Mouse (Mus musculus) G1E (cell line): ENCODE data around the gene Trappc6a. TPM values are rescaled to one million over a fixed set of nuclear protein-coding genes. Genes with fewer than 3 reads are reported as not detected.

Experiments used
- ATAC-seq: 2 replicates; pipeline ENCODE4 v1.8.0; 2016; ENCODE audit warnings: mild to moderate bottlenecking; ENCODE audit not compliant: insufficient number of reproducible peaks, poor library complexity, low FRiP score, severe bottlenecking; ENCODE audit errors: extremely low read depth
- DNase-seq: peaks from one replicate; pipeline ENCODE4 v3.0.0; 2012; ENCODE audit warnings: low spot score
- H3K27me3 ChIP-seq: 2 replicates; pipeline ENCODE4 v1.6.1; 2012; ENCODE audit warnings: mild to moderate bottlenecking, low read length, inconsistent platforms; ENCODE audit not compliant: insufficient read depth
- H3K36me3 ChIP-seq: replicated peaks from 2 replicates; pipeline ENCODE3; 2012; ENCODE audit warnings: mild to moderate bottlenecking, inconsistent platforms
- H3K4me1 ChIP-seq: 2 replicates; pipeline ENCODE4 v1.6.1; 2012; ENCODE audit warnings: low read depth, low read length, inconsistent platforms, mixed read lengths; ENCODE audit not compliant: insufficient read depth
- H3K4me3 ChIP-seq: 2 replicates; pipeline ENCODE4 v1.5.1; 2012; ENCODE audit warnings: low read depth, mild to moderate bottlenecking, inconsistent platforms, low read length, moderate library complexity, mixed read lengths
- H3K9me3 ChIP-seq: replicated peaks from 2 replicates; pipeline ENCODE4 v1.6.1; 2012; ENCODE audit warnings: inconsistent platforms
- CTCF ChIP-seq: IDR thresholded peaks from 2 replicates; pipeline ENCODE4 v1.5.1; 2012; ENCODE audit warnings: low read depth, low read length, inconsistent platforms, mixed read lengths
- GATA1 ChIP-seq: IDR thresholded peaks from 2 replicates; pipeline ENCODE4 v1.6.1; 2012; ENCODE audit warnings: borderline replicate concordance, low read length, inconsistent platforms, mixed read lengths
- GATA2 ChIP-seq: IDR thresholded peaks from 2 replicates; pipeline ENCODE4 v1.6.1; 2012; ENCODE audit warnings: low read depth, low read length, inconsistent platforms, borderline replicate concordance
- POLR2AphosphoS5 ChIP-seq: IDR thresholded peaks from 2 replicates; pipeline ENCODE4 v1.6.1; 2012; ENCODE audit warnings: low read depth, low read length, inconsistent platforms; ENCODE audit not compliant: insufficient replicate concordance
- TAL1 ChIP-seq: conservative IDR thresholded peaks from 2 replicates; pipeline ENCODE4 v1.6.1; 2012; ENCODE audit warnings: low read depth, low read length, inconsistent platforms, mixed read lengths
- polyA plus RNA-seq: library from polyadenylated mRNA; stranded (reverse); fragments of >175 nt; gene quantifications from 2 replicates; pipeline ENCODE4 v1.2.3, GENCODE M21; 2012
- total RNA-seq, 2 experiments: library from RNA; stranded (forward) in 1 of 2; stranded (reverse) in 1 of 2; fragments of 200-1000 nt in 1 of 2; fragments of >200 nt in 1 of 2; fragmentation: Nextera tagmentation in 1 of 2; gene quantifications; 2 replicates each; pipeline ENCODE4 v1.2.3; 2014 to 2017

The Trappc6a gene
- total and polyA plus RNA-seq, 3 experiments: 92.8 to 537 (median 141) TPM

DNA sequence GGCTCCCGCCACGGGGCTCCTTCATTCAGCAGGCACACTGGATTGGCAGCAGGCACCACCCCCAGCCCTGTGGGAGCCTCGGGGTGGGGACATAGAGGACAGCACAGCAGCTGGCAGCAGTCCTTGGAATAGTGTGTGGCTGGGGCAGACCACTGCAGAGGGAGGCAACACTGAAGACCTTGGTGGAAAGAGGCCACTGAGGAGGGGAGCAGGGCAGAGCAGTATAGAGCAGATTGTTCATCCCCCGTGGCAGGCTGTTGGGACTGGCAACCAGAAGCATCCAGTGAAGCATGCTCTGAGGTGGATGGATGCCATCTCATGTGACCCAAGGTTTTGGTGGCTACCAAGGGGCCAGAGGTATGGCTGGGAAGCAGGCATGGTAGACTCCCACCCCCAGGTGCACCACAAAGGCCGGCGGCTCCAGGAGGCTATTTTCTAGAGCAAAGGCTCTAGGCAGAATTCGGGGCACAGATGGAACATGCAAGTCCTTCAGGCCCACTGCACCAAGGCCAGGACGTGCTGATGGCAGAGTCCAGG is 34.0 kb downstream of the Trappc6a start:
- H3K4me1 ChIP-seq: peaks cover 15% of the 10 kb centered on the region

GRCm38 (mm10) chr7:19543584-19543983 is 35.4 kb downstream of the Trappc6a start:
- TF ChIP-seq GATA1: no peak
- TF ChIP-seq CTCF: peak; percentile 51
- DNase-seq: no peak
- peaks cover 88% of the 10 kb centered on the region for H3K36me3 ChIP-seq
- no peak for ATAC-seq
- H3K4me3 ChIP-seq: no peak overlapping the region
- H3K4me1 ChIP-seq: peaks cover 18% of the 10 kb centered on the region
- H3K27me3 ChIP-seq: no peaks in the 10 kb centered on the region
- H3K9me3 ChIP-seq: peaks cover 12% of the 10 kb centered on the region; the same call in 1 of the 2 replicates

More for the DNA sequence above, 34.0 kb downstream of the Trappc6a start:
- DNase-seq (no peak), ATAC-seq (no peak)
- no peak for TF ChIP-seq GATA2
- H3K4me3 ChIP-seq: peak overlapping the region; percentile 14; the same call in 1 of the 2 replicates
- H3K27me3 ChIP-seq: no peaks in the 10 kb centered on the region
- H3K9me3 ChIP-seq: peaks cover 12% of the 10 kb centered on the region; the same call in 1 of the 2 replicates
- H3K36me3 ChIP-seq: peaks cover 87% of the 10 kb centered on the region

DNA sequence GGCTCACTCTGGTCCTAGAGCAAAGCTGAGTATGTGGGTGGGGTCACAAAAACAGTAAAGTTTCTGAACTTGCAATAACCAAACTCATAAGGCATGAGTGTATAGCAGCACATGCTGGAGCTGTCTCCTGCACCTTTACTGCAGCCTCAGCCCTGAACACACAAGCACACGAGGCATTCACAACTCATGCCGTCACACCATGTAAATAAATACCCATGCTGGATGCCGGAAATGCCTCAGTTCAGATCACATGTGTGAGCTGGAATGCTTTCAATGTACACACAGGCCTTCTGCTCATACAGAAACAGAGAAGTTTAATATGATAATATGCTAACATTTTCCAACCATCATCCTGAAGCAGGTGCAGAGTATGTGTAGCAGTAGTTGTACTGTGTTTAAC is 37.8 kb downstream of the Trappc6a start:
- peaks cover 18% of the 10 kb centered on the region for H3K4me1 ChIP-seq
- DNase-seq: no peak
- H3K36me3 ChIP-seq: peaks cover 91% of the 10 kb centered on the region

DNA sequence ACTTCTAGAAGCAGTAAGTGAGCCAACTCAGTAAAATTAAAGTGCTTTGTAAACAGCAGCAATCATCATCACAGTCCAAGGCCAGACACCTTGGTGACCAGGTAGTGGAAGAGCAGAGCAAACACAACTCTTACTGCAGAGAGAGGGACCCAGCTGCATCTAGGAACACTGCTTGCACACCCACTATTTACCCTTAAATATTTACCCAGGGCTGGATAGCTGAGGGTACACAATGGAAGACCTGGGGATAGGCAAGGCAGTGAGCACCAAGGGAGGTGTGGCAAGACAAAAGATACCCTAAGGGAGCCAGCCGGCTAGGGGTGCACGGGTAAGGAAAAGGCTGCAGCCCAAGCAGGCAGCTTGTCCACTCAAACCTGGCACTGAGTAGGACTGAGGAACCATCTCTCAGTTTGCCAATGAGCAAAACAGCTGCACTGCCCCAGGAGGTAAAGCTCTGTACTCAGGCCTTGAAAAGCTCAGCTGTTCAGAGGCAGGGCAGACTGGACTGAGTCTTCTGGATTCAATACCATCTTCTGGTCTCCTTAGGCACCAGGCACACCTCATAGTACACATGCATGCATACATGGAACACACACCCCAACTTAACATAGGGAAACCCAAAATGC is 39.3 kb downstream of the Trappc6a start:
- ATAC-seq (no peak), DNase-seq (no peak)
- no peak for TF ChIP-seq GATA1
- TF ChIP-seq CTCF: no peak
- TF ChIP-seq TAL1: no peak
- no peak for TF ChIP-seq POLR2AphosphoS5
- no peak for TF ChIP-seq GATA2
- Histone ChIP-seq H3K4me3 (no peak overlapping the region), H3K36me3 (peaks cover 91% of the 10 kb centered on the region), H3K4me1 (peaks cover 21% of the 10 kb centered on the region), H3K9me3 (no peaks in the 10 kb centered on the region), H3K27me3 (no peaks in the 10 kb centered on the region)

More for the DNA sequence above, 37.8 kb downstream of the Trappc6a start:
- no peak for ATAC-seq
- no peaks in the 10 kb centered on the region for H3K9me3 ChIP-seq
- H3K27me3 ChIP-seq: no peaks in the 10 kb centered on the region
- no peak overlapping the region for H3K4me3 ChIP-seq
- TF ChIP-seq GATA2: no peak
- TF ChIP-seq POLR2AphosphoS5: no peak
- no peak for TF ChIP-seq CTCF
- no peak for TF ChIP-seq TAL1
- no peak for TF ChIP-seq GATA1

GRCm38 (mm10) chr7:19549394-19549793 is 41.2 kb downstream of the Trappc6a start:
- H3K36me3 ChIP-seq: peaks cover 92% of the 10 kb centered on the region
- peaks cover 23% of the 10 kb centered on the region for H3K4me1 ChIP-seq

DNA sequence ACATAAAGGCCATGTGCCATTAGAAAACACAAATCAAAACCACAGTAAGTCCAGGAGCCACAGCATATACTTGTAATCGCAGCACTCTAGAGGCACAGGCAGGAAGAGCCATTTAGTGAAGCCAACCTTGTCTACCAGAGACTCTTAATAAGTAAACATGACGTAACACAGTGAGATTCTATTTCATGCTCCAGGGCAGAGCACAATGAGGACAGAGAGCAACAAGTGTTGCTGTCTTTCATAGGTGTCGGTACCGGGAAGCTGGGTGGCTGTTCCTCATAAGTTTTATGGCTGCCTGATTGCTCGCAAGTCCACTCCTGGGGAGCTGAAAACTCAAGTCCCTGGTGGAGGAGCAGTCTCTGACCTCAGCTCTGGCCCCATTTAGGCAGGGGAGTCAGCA is 43.4 kb downstream of the Trappc6a start:
- Histone ChIP-seq H3K36me3 (peaks cover 97% of the 10 kb centered on the region), H3K4me1 (peaks cover 22% of the 10 kb centered on the region), H3K9me3 (no peaks in the 10 kb centered on the region), H3K4me3 (no peak overlapping the region), H3K27me3 (no peaks in the 10 kb centered on the region)
- no peak for DNase-seq
- no peak for ATAC-seq
- TF ChIP-seq GATA1: no peak
- TF ChIP-seq GATA2: no peak
- TF ChIP-seq POLR2AphosphoS5: no peak
- no peak for TF ChIP-seq TAL1
- no peak for TF ChIP-seq CTCF

More at GRCm38 (mm10) chr7:19549394-19549793, 41.2 kb downstream of the Trappc6a start:
- TF ChIP-seq GATA1 (no peak), TAL1 (no peak), POLR2AphosphoS5 (no peak), CTCF (no peak), GATA2 (no peak)
- ATAC-seq (no peak), DNase-seq (no peak)
- Histone ChIP-seq H3K4me3 (no peak overlapping the region), H3K9me3 (no peaks in the 10 kb centered on the region), H3K27me3 (no peaks in the 10 kb centered on the region)

- Histone ChIP-seq H3K9me3 (no peaks in the 10 kb centered on the region), H3K27me3 (no peaks in the 10 kb centered on the region), H3K4me3 (no peak overlapping the region), H3K36me3 (peaks cover 97% of the 10 kb centered on the region), H3K4me1 (peaks cover 26% of the 10 kb centered on the region)
- ATAC-seq (no peak), DNase-seq (no peak)
- TF ChIP-seq CTCF: no peak
- no peak for TF ChIP-seq GATA2
- TF ChIP-seq GATA1: no peak
- no peak for TF ChIP-seq TAL1
- TF ChIP-seq POLR2AphosphoS5: no peak
These were observed 44.2 kb downstream of the Trappc6a start for GRCm38 (mm10) chr7:19552443-19552842.
